Mouse (Mus musculus) spleen, postnatal 36 days (tissue): ENCODE data around the gene Bcl11b.
A peak's percentile ranks its signal among the peaks of the same experiment; 100 is the strongest.

Source experiments
- DNase-seq, 2 experiments: peaks; one replicate each; pipeline ENCODE4 v3.0.0; 2022; ENCODE audit warnings: low spot score in 2 of 2, mixed read lengths in 1 of 2

Gene Bcl11b

GRCm38 (mm10) chr12:107971081-107971780 lies 32.2 kb downstream of the Bcl11b start:
- DNase-seq, result no peak

- no peak for DNase-seq
These were observed 32.8 kb downstream of the Bcl11b start for GRCm38 (mm10) chr12:107970637-107971036.

- DNase-seq, result no peak
These were observed 33.5 kb downstream of the Bcl11b start for GRCm38 (mm10) chr12:107969841-107970371.

GRCm38 (mm10) chr12:107969126-107969525 lies 34.3 kb downstream of the Bcl11b start:
- DNase-seq, result no peak

GRCm38 (mm10) chr12:107968331-107968730 lies 35.1 kb downstream of the Bcl11b start:
- DNase-seq, result no peak

GRCm38 (mm10) chr12:107967026-107967425 lies 36.4 kb downstream of the Bcl11b start:
- DNase-seq, result no peak

GRCm38 (mm10) chr12:107965103-107965502 lies 38.3 kb downstream of the Bcl11b start:
- no peak for DNase-seq

GRCm38 (mm10) chr12:107964396-107965085 lies 38.9 kb downstream of the Bcl11b start:
- no peak for DNase-seq

GRCm38 (mm10) chr12:107962852-107963251 lies 40.5 kb downstream of the Bcl11b start:
- DNase-seq, result no peak

GRCm38 (mm10) chr12:107961843-107962242 lies 41.6 kb downstream of the Bcl11b start:
- no peak for DNase-seq

- DNase-seq, result peak in 1 of 2 experiments; percentile 17
These were observed 42.5 kb downstream of the Bcl11b start for GRCm38 (mm10) chr12:107960789-107961491.

- DNase-seq, result no peak
These were observed 43.0 kb downstream of the Bcl11b start for GRCm38 (mm10) chr12:107960365-107960764.

- DNase-seq, result no peak
These were observed 43.5 kb downstream of the Bcl11b start for GRCm38 (mm10) chr12:107959872-107960271.

- no peak for DNase-seq
These were observed 50.2 kb downstream of the Bcl11b start for GRCm38 (mm10) chr12:107953044-107953684.

- no peak for DNase-seq
These were observed 51.1 kb downstream of the Bcl11b start for GRCm38 (mm10) chr12:107952318-107952724.

- no peak for DNase-seq
These were observed 52.7 kb downstream of the Bcl11b start for GRCm38 (mm10) chr12:107950667-107951179.

- DNase-seq, result no peak
These were observed 54.0 kb downstream of the Bcl11b start for GRCm38 (mm10) chr12:107949416-107949815.

GRCm38 (mm10) chr12:107942100-107942499 lies 61.3 kb downstream of the Bcl11b start:
- DNase-seq, result no peak

- DNase-seq, result no peak
These were observed 62.6 kb downstream of the Bcl11b start for GRCm38 (mm10) chr12:107940774-107941173.

- no peak for DNase-seq
These were observed 64.2 kb downstream of the Bcl11b start for GRCm38 (mm10) chr12:107939177-107939576.

- DNase-seq, result no peak
These were observed 66.4 kb downstream of the Bcl11b start for GRCm38 (mm10) chr12:107936972-107937371.

- no peak for DNase-seq
These were observed 67.0 kb downstream of the Bcl11b start for GRCm38 (mm10) chr12:107936406-107936805.
